Mouse (Mus musculus) urinary bladder, adult 18-20 months (tissue): ENCODE results near the gene Tbc1d2b.

ENCODE experiments used
- DNase-seq, 2 experiments: peaks; one replicate each; pipeline ENCODE4 v3.0.0; 2022; ENCODE audit warnings: low spot score in 2 of 2, mixed read lengths in 2 of 2

Gene Tbc1d2b

GRCm38 (mm10) chr9:90270193-90270943, at the start of gene Tbc1d2b:
Gene Tbc1d2b (minus strand): TSS chr9:90270804.
- DNase-seq = peak; percentile 72 to 81

- no peak for DNase-seq
Observed at GRCm38 (mm10) chr9:90316300-90316699, 45.7 kb upstream of the Tbc1d2b start.

- no peak for DNase-seq
Observed at GRCm38 (mm10) chr9:90315662-90316061, 45.1 kb upstream of the Tbc1d2b start.

DNA sequence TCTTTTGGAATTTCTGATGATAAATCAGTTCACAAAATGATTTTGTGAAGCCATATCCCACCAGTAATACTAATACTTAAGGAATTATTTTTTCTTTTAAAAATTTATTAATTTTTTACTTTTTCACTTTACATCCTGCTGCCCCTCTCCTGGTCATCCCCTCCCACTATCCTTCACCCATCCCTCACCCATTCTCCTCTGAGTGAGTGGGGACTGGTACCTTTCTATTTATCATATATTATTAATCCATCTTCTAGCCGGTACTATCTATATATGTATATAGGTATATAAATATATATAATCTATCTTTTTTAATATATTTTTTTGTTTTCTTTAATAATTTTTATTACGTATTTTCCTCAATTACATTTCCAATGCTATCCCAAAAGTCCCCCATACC, 33.6 kb upstream of the Tbc1d2b start:
- no peak for DNase-seq

DNA sequence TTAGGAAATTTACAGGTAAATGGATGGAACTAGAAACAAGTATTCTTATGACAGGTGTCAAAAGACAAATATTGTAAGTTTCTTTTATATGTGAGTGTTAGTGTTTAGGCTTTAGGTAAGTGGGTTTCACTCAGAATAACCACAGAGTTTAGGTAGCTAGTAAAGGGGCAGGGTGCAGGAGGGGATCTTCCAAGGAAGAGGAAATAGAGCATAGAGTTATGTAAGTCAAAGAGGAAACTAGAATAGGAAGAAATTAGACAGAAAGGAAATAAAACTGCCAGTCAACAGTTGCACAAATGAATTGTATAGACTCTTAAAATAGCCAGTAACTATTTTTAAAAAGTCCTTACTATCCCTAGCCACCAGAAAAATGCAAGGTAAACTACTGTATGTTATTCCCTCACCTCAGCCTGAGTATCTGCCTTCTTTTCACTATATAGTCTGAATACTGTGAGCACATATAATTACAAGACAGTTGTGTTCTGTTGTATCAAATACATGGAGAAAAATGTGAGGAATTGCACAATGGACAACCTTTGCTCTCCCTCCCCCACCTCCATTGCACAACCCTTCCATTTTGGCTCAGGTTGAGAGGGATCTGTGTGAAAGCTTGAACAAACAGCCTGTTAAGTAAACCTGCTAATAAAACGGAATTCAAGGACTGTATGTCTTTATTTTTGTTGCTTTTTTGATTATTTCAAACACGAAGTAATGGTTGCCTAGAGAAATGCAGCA, 32.7 kb upstream of the Tbc1d2b start:
- peak in 1 of 2 experiments; percentile 16 for DNase-seq

DNA sequence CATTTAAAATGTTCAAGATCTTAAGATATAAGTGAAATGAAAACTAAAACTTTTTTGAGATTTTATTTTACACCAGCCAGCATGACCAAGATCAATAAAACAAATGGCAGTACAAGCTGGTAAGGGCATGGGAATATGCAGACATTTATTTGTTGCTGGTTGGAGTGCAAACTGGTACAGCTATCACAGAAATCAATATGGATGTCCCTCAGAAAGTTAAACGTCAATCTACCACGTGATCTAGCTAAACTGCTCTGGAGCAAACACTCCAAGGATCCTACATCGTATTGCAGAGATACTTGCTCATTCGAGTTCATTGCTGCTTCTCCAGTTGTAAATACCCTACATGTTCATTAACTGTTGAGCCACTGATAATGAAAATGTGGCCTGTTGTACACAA, 32.1 kb upstream of the Tbc1d2b start:
- DNase-seq = no peak

GRCm38 (mm10) chr9:90301081-90301688, 30.6 kb upstream of the Tbc1d2b start:
- no peak for DNase-seq

- DNase-seq = no peak
Observed at GRCm38 (mm10) chr9:90297637-90298036, 27.0 kb upstream of the Tbc1d2b start.

DNA sequence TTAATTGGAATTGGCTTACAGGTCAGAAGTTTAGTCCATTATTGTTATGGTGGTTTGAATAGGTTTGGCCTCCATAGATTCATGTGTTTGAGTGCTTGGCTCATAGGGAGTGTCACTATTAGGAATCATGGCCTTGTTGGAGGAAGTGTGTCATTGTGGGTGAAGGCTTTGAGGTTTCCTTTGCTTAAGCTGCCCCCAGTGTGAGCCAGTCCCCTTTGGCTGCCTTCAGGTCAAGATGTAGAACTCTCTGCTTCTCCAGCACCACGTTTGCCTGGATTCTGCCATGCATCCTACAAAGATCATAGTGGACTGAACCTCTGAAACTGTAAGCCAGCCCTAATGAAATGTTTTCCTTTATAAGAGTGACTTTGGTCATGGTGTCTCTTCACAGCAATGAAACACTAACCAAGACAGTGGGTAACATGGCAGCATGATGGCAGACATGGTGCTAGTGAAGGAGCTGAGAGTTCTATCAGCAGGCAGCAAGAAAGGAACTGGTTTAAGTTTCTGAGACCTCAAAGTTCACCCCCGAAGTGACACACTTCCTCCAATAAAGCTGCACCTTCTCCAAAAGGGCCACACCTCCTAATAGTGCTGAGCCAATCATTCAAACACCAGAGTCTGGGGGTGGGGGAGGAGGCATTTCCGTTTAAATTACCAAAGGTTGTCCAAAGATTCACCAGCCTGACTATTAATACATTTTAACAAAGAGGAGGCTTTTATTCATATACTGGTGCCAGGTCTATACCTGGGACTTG, 23.2 kb upstream of the Tbc1d2b start:
- DNase-seq = no peak

DNA sequence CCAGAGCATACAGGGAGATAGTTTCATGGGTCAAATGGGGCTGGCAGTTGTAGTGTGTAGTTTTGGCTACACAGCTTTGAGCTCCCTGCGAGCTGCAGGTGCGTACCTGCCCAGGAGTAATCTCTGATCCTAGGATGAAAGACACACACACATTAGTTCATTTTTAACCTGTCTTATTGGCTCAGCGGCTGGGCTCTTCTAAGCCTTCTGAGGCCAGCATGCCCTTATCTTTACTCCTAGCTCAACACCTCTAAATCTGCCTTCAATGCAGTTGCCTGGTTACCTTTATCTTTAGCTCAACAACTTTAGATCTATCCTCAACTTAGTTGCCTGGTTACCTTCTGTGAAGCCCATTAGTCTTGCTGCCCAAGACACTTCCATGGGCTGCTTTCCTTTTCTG, 7.8 kb upstream of the Tbc1d2b start:
- no peak for DNase-seq

DNA sequence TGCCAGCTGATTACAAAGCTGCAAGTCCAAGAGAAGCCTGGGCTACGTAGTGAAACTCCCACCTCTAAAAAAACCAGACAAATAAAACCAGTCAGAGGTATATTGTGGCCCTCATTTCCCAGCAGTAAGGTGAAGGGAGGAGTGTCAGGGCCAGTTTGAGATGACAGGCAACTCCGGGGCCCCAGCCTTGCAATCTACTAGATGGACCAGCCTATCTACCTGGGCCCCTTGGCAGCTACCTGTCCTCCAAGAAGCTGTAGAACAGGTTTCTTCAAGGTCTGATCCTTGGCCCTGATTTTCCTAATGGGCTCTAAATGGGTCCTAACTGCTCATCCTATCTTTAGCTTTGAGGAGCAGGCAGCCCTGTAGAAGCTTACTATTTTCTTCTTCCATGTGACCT, 7.3 kb upstream of the Tbc1d2b start:
- DNase-seq = no peak

- DNase-seq = no peak
Observed at GRCm38 (mm10) chr9:90276779-90277178, 6.2 kb upstream of the Tbc1d2b start.

DNA sequence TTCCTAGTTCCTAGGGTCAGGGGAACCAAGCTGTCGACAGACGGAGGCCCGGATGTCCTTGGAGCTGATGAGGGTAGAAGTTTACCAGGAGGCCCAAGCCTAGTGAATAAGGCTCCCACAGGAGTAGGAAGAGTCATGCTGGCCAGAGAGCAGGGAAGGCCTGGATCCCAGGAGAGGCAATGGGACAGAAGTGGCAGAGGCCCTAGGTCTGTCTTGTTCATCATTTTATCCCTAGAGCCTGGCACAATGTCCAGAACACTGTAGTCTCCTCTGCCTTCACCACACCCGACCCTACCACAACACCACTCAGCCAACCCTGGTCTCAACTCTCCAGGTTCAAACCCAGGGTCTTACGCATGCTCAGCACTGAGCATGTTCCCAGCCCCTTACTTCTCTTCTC, 5.3 kb upstream of the Tbc1d2b start:
- no peak for DNase-seq

DNA sequence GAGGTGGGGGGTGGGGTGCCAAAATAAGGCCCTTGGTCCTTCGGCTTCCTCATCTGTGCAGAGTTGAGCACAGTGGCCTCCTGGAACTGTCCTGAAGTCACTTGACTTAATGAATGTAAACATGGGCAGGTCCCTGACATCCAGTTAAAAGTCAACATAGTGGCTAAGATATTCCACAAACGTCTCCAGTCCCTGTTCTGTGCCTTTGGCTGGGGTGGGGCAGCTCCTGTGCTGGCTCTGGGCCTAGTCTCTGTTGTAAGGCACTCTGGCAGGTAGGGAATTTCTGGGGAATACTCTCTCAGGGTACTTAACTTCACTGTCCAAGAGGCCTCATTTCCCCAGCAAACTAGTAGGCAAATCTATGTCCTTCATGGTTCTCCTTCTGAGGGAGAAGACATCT, 4.9 kb upstream of the Tbc1d2b start:
- DNase-seq = no peak

- no peak for DNase-seq
Observed at GRCm38 (mm10) chr9:90274516-90274915, 3.9 kb upstream of the Tbc1d2b start.

DNA sequence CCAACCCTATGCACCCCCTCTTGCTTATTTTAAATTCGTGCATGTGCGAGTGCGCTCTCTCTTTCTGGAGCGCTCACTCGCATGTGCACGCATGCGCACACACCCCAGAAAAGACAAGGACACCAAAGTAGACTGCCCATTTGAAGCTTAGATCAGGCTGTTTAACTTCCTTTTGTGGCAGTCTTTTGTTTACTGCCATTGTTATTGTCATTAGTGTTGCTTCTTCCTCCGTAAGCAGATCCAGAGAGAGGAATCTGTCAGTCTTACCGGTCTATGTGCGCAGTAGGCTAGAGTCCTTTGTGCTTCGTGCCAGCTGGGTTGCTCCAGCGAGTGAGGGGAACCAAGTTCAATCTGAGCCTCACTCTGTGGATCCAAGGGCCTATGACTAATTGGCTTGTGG, 1.7 kb upstream of the Tbc1d2b start:
- DNase-seq = no peak

DNA sequence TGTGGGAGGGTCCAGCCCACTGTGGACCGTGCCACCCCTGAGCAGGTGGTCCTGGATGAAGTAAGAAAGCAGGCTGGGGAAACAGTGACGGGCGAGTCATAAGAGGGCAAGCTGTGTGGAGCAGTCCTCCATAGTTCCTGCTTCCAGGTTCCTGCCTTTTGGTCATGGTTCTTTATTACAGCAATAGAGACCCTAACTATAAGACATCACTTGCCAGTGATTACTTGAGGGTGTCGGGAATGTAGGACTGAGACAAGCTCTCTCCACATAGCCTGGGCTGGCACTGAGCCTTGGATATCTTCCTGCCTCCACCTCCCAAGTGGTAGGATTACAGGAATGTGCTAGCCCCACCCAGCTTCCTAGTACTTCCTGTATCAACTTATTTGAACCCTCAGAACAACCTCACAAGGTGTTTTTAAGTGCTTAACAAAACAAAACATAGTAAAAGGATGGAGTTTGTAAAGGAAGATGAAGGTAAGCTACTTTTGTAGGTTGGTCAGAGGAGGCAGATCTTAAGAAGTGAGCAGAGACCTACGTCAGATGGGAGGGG, 1.0 kb upstream of the Tbc1d2b start:
- DNase-seq = no peak

DNA sequence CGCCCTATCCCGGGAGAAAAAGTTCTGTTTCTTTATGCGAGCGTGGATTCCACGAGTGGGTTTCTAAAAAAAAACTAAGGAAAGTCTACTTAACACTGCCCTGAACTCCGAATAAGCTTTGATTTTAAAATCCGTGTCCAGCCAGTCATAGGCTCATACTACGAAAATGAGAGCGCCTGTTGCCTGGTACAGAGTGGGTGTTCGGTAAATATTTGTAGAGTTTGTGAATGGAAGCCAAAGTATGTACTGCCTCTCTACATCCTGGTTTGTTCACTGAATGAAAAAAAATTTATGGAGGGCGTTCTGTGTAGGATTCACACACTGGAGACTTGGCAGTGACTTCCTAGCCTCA, 316 bp upstream of the Tbc1d2b start:
- DNase-seq = no peak

DNA sequence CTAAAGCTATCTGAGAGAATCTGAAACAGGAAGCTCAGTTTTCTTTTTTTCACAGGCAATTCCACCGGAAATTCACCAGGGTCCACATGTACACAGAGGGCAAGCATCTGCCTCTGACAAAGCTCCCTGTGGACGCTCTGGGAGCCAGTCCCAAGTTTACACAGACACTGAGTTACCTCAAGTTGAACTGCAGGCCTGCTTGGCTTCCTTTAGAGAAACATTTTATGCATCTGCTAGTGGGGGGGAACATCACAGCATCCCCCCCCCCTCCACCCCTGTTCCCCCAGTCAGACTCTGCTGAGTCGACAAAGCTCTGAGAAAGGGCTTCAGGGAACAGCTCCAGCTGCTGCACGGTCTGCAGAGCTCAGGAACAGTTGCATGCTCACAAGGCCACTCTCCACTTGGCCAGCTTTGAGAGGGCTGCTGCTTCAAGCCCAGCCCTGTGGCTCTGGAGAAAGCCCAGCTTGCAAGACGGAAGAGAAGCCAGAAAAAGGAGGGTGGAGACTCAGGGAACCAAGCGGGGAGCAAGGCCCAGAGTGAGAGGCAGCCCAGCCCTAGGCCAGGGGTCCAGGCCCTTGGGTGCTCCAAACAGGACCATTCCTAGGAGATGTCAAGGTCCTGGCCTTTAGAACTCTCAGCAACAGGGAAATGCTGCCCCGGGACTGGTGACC, 1.5 kb downstream of the Tbc1d2b start:
- peak in 1 of 2 experiments; percentile 74 for DNase-seq

DNA sequence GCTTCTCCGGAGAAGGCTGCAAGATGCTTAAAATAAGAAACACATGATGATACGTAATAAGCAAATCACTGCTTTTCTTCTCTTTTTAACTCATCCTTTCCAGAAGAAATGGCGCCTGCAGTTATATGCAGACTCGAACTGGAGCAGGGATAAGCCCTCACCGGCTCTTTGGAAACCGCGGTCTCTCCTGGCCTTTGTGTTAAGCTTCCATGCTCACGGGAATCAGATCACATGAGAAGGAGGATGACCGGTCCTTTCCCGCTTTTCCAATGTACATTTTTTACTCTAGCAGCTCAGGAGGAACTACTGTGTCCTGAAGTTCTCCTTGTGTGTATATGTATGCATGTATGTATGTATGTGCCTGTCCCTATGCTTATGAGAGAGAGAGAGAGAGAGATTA, 3.7 kb downstream of the Tbc1d2b start:
- no peak for DNase-seq

- peak in 1 of 2 experiments; percentile 0 for DNase-seq
Observed at GRCm38 (mm10) chr9:90266059-90266458, 4.5 kb downstream of the Tbc1d2b start.
